Mouse (Mus musculus) cerebellum, postnatal 36 days (tissue): ENCODE measurements around the gene Spint1.

Experiments
- DNase-seq, 2 experiments: peaks; one replicate each; pipeline ENCODE4 v3.0.0; 2021 to 2022; ENCODE audit warnings: mixed read lengths in 2 of 2

The Spint1 gene

DNA sequence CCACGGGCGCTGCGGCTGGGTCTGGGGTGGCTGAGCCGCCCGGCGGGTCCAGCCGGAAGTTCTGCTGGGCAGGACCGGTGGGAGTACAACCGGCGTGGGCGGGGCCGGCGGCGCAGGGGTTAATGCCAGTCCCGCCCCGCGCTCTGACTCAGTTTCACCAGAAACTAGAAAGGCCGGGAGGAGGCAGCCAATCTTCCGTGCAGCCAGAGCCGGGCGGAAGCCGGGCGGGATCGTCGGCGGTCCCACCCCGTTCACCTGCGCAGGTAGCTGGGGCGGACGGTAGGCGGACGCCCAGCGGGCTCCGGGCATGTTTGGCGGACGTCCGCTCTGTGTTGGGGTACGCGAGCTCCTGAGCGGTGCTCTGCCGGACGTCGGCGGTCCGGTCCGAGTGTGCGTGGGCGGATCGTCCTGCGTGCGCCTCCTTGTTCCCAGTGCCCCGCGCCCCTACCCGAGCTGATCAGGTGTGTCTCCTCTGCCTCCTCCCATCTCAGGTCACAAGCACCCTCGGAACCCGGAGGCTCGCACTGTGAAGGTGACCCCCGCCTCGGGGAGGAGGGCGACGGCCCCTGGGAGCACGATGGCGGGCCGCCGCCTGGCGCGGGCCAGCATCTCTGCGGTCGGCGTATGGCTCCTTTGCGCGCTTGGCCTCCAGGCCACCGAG, at the start of gene Spint1:
Gene Spint1, plus strand, starts transcription at position 153 of the 661 bp plus-strand sequence.
- DNase-seq: no peak

DNA sequence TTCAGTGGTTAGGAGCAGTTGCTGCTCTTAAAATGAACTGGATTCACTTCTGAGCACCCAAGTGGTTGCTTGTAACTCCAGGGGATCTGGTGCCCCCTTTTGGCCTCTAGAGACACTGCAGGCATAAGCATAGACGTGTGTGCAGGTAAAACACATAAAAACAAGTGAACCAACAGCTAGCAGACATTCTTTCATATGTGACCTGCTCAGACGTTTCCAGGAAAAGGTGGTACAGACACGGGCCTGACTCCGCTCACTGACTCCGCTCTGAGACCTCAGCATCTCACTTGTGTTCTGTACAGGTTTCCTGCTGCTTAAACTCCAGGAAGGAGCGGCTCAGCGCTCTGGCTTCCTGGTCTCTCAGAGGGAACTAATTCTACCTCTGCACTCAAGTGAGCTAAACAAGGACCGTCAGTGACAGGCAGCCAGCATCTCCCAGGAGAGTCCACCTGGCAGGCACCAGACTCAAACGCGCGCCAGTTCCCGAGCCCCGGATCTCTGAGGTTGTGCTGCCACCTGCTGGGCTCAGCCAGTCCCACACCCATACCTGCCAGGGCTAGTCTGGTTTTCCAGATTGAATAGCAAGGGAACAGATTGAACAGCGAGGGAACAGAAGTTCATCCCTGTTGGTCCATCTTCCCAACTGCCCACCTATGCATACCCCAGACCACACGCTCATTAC, 48.0 kb upstream of the Spint1 start:
- DNase-seq: peak; percentile 92 to 94

DNA sequence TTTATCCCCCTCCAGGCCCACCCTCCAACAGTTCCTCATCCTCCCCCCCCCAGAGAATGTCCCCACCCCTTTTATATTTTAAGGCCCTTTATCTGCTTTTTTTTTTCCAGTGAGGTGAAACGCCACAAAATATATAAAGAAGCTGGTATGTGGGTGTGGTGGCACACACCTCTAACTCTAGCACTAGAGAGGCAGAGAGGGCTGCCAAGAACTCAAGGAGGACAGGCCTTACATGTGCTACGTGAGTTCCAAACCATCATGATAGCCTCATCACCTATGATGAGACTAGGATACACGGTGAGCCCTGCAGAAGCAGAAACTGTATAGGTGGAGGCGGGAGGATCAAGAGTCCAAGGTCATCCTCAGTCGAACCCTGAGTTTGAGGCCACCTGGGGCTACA, 46.2 kb upstream of the Spint1 start:
- DNase-seq: no peak

DNA sequence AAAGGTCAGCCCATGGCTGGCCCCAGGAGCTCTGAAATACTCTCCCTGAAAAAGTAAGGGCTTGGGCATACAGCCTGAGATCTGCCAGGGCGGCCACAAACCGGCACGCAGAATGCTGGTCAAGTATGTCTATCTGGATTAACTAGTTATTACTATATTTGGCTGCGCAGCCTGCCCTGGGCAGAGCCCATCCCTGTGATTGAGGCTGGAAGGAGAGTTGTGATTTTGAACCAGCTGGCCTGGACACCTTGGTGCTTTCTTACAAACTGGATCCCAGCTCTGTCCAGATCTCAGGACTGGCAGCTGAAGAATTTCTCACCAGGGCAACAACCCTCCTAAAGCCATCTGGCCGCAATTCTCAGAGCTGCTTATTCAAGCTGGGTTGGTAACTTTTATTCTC, 43.0 kb upstream of the Spint1 start:
- no peak for DNase-seq

DNA sequence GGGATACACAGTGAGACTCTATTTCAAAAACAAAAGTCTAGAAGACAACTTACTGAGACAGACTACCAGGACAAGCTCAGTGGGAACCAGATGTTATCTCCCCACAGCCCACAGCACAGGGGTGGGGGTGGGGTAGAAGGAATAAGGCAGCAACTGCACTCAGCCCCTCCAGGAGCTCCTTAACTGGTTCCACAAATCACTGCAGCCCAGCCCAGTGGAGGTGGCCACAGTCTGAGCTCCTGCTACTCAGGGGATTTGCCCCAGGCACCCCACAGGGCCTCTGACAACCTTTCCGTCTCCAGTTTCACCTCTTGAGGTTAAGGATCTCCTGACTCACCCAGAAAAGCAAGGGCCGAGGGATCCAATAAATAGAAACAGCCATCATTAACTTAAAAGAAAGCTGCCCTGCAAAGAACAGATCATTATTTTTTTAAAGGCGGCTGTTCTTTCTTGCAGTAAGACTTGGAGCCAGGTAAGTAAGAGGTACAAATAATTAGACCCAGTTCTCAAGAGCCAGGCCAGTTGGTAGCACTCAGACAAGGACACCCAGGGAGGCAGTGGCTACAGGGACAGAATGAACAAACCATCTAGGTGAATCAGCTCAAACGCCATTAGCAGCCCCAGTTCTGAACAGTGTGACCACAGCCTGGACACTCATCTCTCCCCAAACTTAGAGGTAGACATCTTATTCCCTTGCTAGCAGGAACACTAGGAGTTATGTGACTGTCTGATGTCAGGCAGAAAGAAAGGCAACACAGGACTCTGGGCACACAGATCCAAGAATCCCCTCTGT, 40.6 kb upstream of the Spint1 start:
- no peak for DNase-seq

DNA sequence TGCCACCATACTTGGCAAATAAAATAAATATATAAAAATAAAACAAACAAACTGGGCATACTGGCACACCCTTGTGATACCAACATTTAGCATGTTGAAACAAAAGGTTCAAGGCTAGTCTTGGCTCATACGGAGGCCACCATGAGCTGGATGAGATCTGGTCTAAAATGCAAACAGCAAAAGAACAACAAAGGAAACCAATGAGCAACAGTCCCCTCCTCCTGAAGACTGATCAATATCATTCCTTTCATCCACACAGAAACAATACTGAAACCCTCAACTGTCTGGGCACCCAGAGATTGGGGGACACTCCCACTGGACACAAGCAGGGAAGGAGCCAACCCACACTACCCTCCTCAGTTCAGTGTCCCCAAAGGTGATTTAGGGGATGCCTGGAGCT, 39.7 kb upstream of the Spint1 start:
- DNase-seq: no peak

DNA sequence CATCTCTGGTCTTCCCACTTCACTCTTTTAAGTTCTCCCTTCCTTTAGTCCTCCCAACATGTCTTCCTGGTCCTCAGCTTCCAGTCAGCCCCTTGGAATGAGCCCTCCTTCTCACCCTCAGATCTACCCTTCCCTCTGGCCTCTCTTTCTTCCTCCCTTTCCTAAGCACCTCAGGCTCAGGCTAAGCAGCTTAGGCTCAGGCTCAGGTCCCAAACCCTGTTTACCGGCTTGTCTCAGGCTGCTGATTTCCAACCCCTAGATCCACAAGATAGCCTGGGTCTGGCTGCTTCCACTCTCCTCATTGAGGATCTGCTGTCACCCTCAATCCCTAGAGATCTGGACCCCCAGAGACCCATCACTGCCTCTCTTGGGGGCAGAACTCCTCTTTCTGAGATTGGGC, 39.1 kb upstream of the Spint1 start:
- no peak for DNase-seq

DNA sequence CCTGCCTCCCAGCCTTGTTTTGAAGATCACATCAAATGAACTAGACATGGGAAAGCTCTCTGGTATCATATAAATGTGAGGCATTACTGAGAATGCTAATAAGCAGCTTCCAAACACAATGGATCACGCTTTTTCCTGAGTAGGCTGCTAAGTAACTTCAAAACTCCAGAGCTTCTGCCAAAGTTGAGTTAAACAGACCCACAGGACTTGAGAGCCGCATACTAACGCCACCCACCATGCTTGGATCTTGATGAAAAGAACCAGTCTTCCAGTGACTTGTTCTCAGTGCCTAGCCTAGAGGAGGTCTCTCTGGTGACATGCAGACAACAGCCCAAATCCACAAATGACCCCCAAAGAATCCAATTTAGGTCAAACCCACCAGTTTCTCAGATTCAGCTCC, 38.2 kb upstream of the Spint1 start:
- no peak for DNase-seq

DNA sequence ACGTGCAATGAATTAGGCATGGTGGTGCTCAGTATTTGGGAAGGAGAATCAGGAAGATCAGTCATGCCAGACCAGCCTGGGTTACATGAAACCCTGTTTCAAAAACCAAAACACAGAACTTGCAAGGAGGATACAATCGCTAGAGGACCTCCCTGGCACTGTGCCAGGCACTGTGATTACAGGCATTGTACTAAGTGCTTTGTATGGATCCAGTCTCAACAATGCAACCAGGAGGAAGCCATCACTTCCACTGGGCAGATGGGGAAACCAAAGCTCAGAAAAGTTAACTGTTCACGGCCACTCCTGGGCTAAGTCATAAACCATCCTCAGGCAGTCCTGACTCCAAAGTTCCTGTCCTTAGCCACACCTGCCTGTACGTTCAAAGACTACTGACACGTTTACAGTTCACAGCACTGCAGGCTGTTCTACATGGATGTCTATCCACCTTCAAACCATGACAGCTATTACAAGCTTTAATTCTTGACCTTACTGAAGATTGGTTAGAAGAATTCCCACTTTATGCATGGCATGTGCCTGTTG, 34.2 kb upstream of the Spint1 start:
- no peak for DNase-seq

DNA sequence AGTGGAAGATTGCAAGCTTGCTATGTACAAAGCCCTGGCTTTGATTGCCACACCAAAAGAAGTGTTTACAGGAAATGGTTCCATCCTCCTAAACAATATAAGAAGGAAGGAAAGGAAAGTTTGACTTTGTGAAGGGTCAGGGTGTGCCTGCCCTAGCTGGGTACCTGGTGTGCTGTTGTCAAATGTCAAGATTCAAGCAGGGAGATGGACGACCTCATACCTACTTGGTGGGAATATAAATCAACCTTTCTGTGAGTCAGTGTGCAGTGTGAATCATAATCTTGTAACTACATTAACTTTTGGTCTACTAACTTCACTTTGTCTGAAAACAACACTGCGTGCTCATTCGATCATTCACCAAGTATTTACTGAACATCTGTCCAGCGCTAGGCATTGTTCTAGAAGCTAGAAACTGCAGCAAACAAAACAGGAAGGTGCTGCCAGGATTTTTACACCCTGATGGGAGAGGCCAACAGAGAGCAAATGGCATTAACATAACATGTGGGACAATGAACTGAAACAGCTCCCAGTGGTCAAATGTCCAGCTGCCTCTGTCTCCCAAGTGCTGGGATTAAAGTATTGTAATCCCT, 33.2 kb upstream of the Spint1 start:
- DNase-seq: no peak

DNA sequence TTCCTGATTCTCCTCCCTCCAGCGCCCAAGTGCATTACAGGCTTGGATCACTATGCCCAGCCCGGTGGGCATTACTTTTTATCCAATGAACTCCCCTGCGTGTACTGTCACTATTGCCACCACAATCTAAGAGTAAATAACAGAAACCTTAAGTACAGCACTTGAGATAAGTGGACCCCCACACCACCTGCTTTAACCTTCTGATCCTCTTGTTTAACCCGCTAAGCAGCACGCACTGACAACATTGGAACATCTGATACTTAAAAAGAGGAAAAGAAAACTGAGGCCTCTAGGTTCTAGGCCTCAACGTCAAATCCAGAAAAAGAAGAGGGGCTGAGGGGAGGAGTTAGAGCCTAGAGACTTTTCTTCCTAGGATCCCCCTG, 29.2 kb upstream of the Spint1 start:
- DNase-seq: no peak

DNA sequence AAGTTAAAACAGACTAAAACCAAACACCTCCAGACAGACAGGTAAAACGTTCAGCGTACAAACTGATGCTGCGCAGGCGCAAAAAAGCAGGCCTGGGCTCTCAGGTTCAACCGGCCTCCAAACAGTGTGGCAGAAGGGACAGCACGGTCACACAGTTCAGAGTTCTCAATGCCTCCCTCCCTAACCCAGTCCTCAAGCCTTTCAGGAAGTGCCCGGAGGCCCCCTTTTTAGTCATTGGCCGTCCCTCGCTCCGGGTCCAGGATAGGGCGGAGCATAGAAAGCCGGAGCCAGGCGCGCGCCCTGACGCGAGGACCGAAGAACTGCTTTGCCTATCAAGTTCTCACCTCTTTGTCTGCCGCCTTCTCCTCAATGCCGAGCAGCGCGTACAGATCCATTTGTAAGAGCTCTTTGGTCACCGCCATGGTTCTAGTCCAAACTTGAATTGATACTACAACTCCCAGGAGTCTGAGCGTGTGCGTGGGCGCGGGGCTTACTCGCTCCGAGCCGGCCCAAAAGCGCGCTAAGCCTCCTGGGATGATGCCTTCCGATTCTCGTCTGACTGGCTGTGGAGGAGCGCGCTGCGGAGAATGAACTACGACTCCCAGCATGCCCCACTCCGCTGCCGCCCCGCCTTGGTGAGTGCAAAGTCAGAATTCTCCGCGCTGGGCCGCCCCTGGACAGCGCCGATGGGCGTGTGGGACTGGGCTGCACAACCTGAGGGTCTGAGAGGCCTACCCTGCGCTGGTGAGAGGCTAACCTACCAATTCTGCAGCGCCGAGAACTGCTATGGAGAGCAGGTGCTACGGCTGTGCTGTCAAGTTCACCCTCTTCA, 28.6 kb upstream of the Spint1 start, which contains the start of the genes Zfyve19 and Dnajc17:
Gene Zfyve19, plus strand, starts transcription at position 274 of the 832 bp plus-strand sequence.
Gene Dnajc17, minus strand, starts transcription at position 452 of the 832 bp plus-strand sequence.
- DNase-seq: peak; percentile 95

DNA sequence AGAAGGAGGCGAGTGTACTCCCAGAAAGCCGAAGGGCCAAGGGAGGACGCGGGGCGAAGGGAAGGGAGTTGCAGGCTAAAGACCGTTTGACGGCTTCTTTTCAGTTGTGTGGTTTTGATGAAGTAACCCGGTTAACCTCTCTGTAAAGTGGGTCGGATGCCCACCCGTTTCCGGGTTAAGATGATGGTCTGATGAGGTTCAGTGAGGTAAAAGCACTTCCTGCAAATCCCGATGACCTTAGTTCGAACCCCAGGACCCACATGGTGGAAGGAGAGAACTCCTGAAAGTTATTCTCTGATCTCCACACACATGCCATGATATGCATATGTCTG, 28.0 kb upstream of the Spint1 start:
- no peak for DNase-seq

DNA sequence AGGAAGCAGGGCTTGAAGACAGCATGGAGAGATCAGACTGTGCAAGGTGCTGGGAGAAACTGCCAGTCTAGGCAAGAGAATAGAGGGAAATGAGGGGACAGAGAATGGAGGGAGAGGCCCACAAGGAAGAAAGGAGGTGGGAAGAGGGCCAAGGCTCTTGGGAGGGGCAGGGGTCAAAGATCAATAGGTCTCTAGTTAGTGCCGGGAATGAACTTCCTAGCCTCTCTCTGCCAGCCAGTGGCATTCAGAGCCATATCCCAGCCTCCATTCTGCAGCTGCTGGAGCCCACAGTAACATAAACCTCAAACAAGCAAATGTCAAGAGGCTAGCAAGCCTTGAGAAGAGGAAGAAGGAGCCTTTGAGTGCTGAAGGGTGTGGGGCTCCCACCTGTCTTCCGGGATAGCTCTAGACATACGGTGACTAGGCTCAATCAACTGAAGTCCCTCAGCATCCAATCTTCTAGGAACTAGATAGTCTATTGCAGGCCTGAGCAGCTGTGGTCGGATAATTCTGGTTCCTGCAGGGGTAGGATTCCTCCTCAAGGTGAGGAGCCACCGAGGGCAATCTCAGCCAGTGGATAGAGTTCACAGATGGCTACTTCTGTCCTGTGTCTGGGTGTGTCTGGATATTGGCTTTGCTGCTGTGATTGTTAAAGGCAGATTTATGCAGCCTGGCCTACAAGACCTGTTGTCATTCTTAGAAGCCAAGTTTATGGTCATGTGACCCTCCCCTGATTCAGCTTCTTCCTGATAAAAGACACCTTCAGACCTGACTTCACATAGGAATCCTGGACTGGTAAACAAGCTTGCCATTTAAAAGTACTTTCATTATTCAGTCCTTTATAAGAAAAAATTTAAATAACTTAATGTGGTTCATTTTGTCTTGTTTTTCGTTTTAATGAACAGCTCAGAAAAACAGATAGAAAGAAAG, 7.1 kb upstream of the Spint1 start, which contains the start of gene Ppp1r14d:
Gene Ppp1r14d, minus strand, starts transcription at position 132 of the 930 bp plus-strand sequence.
- DNase-seq: no peak

DNA sequence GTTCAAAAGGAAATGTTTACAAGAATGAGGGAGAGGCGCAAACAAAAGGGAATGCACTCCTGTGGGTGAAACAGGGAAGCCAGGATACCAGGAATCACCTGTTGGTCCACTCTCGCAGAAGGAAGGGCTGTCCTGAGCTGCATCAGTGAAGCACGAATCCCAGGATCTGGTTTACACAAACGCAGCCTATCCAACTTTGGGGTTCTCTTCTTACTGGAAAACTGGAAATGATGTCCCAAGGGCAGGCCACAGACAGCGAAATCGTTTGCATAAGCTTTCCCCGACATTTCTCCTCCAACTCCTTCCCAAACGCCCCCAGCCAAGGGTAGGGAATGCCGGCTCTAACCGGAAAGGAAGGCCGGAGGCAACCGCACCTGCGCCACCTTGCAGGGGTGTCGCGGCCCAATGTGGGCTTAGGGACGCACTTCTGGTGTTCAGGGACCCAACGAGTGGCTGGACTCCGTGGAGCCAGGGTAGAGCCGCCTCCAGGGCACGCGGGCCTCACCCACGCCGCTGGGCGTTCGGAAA, 416 bp upstream of the Spint1 start:
- no peak for DNase-seq

DNA sequence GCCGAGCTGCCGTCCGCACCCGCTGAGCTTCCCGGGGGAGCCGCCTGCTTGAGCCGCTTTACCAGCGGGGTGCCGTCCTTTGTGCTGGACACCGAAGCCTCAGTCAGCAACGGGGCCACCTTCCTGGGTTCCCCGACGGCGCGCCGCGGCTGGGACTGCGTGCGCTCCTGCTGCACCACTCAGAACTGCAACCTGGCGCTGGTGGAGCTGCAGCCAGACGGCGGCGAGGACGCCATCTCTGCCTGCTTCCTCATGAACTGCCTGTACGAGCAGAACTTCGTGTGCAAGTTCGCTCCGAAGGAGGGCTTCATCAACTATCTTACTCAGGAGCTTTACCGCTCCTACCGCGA, 684 bp downstream of the Spint1 start:
- no peak for DNase-seq

DNA sequence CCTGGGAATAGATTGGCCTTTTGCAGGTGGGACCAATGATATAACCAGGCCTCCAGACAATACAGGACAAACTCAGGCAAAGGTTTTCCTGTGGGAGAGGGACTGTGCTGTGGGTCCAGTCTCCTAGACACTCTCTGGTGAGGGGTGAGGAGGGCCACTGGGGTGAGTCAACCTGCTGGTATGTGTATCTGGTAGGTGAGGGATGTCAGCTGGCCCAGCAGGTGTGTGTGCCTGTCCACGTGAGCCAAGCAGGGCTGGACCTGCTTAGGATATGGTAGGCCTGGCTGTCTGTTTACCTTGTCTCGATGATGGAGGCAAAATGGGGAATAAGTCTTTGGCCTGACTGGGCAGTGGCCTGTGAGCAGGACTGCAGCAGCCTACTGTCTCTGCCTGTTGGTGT, 1.5 kb downstream of the Spint1 start:
- no peak for DNase-seq

DNA sequence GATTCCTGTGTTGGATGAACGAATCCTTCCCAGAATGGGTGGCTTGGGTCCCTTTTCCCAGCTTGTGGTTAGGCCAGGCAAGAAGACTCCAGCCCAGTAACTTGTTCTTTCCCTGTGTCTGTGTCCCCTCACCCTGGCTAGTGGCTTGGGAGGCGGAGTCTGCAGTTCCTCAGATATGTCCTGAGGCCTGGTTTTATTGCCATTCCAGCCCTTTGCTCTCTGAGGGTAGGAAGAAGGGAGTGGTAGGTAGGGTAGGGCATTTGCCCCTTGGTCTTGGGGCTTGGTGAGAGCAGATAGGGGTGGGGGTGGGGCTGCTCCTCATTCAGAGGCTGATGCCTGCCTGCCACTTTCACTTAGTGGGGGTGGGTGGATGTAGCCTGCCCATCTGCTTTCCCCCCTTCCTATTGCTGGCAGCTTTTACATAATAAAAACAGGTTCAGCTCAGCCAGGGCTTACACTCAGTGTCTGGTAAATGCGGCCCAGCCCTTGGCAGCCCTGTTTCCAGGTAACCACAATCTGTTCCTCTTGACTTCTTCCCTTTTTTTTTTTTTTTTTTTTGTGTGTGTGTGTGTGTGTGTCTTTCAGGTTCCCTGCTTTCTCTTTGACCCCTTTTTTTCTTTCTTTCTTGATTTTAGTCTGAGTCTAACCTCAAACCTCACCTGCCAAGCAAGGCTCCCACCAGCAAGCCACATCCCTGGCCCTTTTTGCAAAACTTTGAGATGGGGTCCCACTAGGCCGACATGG, 3.1 kb downstream of the Spint1 start:
- no peak for DNase-seq

DNA sequence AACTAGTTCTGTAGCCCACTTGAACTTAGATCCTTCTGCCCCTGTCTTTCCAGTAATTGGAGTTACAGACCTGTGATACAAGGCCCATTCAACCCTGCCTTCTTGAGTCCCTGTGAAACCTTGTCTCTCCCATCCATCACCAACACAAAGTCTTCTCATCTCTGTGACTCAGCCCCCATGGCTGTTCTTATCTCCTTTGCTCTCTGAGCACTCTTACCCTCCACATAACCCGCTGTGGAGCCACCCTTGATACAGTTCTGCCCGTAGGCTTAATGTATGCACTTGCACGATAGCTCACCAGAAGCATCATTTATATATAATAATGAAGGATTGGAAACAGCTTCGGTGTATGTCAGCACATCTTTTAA, 3.6 kb downstream of the Spint1 start:
- no peak for DNase-seq

DNA sequence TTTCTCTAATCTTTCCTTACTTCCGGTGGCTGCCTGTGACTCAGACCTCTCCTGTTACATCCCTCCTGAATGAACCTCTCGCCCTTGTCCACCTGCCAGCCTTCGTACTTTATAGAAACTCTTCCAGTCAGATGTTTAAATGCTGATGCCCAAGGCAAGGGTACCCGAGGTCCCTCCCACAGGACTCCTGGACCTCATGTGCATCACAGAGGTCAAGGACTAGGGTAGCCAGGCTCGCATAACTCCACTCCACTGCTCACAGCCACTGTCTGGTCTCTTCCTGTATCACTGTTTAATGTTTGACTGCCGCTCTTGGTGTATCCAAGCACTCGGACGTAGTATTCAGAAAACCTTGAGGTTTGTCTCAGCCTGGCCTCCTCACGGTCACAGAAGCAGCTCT, 5.4 kb downstream of the Spint1 start:
- no peak for DNase-seq
